In genomic region chr4:152674140-152674539, GRCm38 (mm10) we compare ENCODE assay signal across 12 mouse cellular contexts.
A peak's percentile ranks its signal among the peaks of the same experiment; 100 is the strongest.
DNase-seq lines count a peak whose midpoint lies in the region; ATAC-seq and TF ChIP-seq lines count a peak whose summit lies in the region.
"Had no signal": no experiment of that assay in that cellular context is flagged by ENCODE, and none has a peak within 500 bp of the region (broad histone marks: within the 10 kb centered on the region; RNA-seq: fewer than 3 reads in every experiment).

No protein-coding gene starts in this region.

- H3K36me3 ChIP-seq in forebrain, embryonic 11.5 days (ENCODE audit: control insufficient read depth, insufficient read depth, low read length), result no peaks in the 10 kb centered on the region
- H3K36me3 ChIP-seq in hindbrain, embryonic 15.5 days, result no peaks in the 10 kb centered on the region
- H3K36me3 ChIP-seq in midbrain, postnatal 0 days (ENCODE audit: insufficient read depth, low read length), result no peaks in the 10 kb centered on the region
- no peaks in the 10 kb centered on the region for H3K36me3 ChIP-seq in liver, postnatal 0 days (replicated peaks; ENCODE audit: insufficient read depth, low read length)

- peak; percentile 68 for DNase-seq in embryo, embryonic 10 days (ENCODE audit: low spot score)
- DNase-seq in forebrain, embryonic 11.5 days (ENCODE audit: low spot score), result no peak
- peak; percentile 52 for DNase-seq in midbrain, postnatal 0 days (ENCODE audit: low spot score)
- no peak for DNase-seq in liver, postnatal 0 days
- no peak for DNase-seq in cerebellum, adult 9-10 months
- DNase-seq in gastrocnemius, postnatal 25 days, result no peak
- DNase-seq: adrenal gland, postnatal 14 days; cerebellum, adult 2 months; kidney, postnatal 25 days had no signal

- H3K27me3 ChIP-seq in forebrain, embryonic 11.5 days (ENCODE audit: control insufficient read depth, insufficient read depth, low read length), result no peaks in the 10 kb centered on the region
- no peaks in the 10 kb centered on the region for H3K27me3 ChIP-seq in hindbrain, embryonic 15.5 days
- no peaks in the 10 kb centered on the region for H3K27me3 ChIP-seq in midbrain, postnatal 0 days (ENCODE audit: insufficient read depth, low read length)
- no peaks in the 10 kb centered on the region for H3K27me3 ChIP-seq in liver, postnatal 0 days (ENCODE audit: insufficient read depth, low read length)
- H3K27me3 ChIP-seq: Patski had no signal

- WGBS in forebrain, embryonic 11.5 days, result 53% methylated on average over 11 of the region's 11 CpGs
- WGBS in hindbrain, embryonic 15.5 days, result 10% methylated on average over 11 of the region's 11 CpGs
- WGBS in midbrain, postnatal 0 days, result 23% methylated on average over 11 of the region's 11 CpGs
- 46% methylated on average over 11 of the region's 11 CpGs for WGBS in liver, postnatal 0 days (ENCODE audit: insufficient replicate concordance)

- H3K4me1 ChIP-seq in forebrain, embryonic 11.5 days (replicated peaks; ENCODE audit: control insufficient read depth, insufficient read depth, low read length), result no peaks in the 10 kb centered on the region
- H3K4me1 ChIP-seq in hindbrain, embryonic 15.5 days (replicated peaks), result peaks cover 19% of the 10 kb centered on the region
- no peaks in the 10 kb centered on the region; the same call in 1 of the 2 replicates for H3K4me1 ChIP-seq in midbrain, postnatal 0 days (ENCODE audit: insufficient read depth, low read length)
- H3K4me1 ChIP-seq in liver, postnatal 0 days (ENCODE audit: insufficient read depth), result no peaks in the 10 kb centered on the region

- no peak overlapping the region for H3K4me3 ChIP-seq in forebrain, embryonic 11.5 days (ENCODE audit: low read depth, low read length)
- no peak overlapping the region for H3K4me3 ChIP-seq in hindbrain, embryonic 15.5 days
- no peak overlapping the region for H3K4me3 ChIP-seq in midbrain, postnatal 0 days (ENCODE audit: low read depth, low read length)
- H3K4me3 ChIP-seq in liver, postnatal 0 days (ENCODE audit: low read depth, low read length), result no peak overlapping the region

- no peak overlapping the region for H3K4me2 ChIP-seq in forebrain, embryonic 11.5 days (ENCODE audit: low read depth, low read length, severe bottlenecking)
- no peak overlapping the region for H3K4me2 ChIP-seq in hindbrain, embryonic 15.5 days
- no peak overlapping the region for H3K4me2 ChIP-seq in midbrain, postnatal 0 days (ENCODE audit: low read depth, low read length, poor library complexity, severe bottlenecking)
- no peak overlapping the region for H3K4me2 ChIP-seq in liver, postnatal 0 days (ENCODE audit: low read depth, low read length)

- no peak for TF ChIP-seq CTCF in midbrain, postnatal 0 days (IDR thresholded peaks at IDR 0.05)
- no peak for TF ChIP-seq CTCF in liver, postnatal 0 days (IDR thresholded peaks at IDR 0.05; ENCODE audit: low read depth)

- H3K27ac ChIP-seq in forebrain, embryonic 11.5 days (ENCODE audit: low read depth, low read length), result no peak overlapping the region
- peak overlapping the region; percentile 36 for H3K27ac ChIP-seq in hindbrain, embryonic 15.5 days (replicated peaks)
- no peak overlapping the region; the same call in 1 of the 2 replicates for H3K27ac ChIP-seq in midbrain, postnatal 0 days (ENCODE audit: low read depth, low read length)
- H3K27ac ChIP-seq in liver, postnatal 0 days (ENCODE audit: low read depth), result no peak overlapping the region
- H3K27ac ChIP-seq: liver, embryonic 14.5 days had no signal

- ATAC-seq in forebrain, embryonic 11.5 days (replicated peaks; ENCODE audit: low FRiP score), result peak; percentile 61; the same call in 1 of the 2 replicates
- peak; percentile 56; the same call in 1 of the 2 replicates for ATAC-seq in hindbrain, embryonic 15.5 days (ENCODE audit: low FRiP score, low read depth)
- ATAC-seq in midbrain, postnatal 0 days (ENCODE audit: low FRiP score), result no peak
- ATAC-seq in liver, postnatal 0 days, result no peak
- ATAC-seq: Patski had no signal

- H3K9me3 ChIP-seq in forebrain, embryonic 11.5 days (ENCODE audit: control insufficient read depth, low read length), result no peaks in the 10 kb centered on the region
- no peaks in the 10 kb centered on the region for H3K9me3 ChIP-seq in hindbrain, embryonic 15.5 days
- H3K9me3 ChIP-seq in midbrain, postnatal 0 days (ENCODE audit: low read length), result no peaks in the 10 kb centered on the region
- H3K9me3 ChIP-seq in liver, postnatal 0 days (ENCODE audit: low read length), result no peaks in the 10 kb centered on the region

- no peak overlapping the region for H3K9ac ChIP-seq in forebrain, embryonic 11.5 days (ENCODE audit: low read length)
- no peak overlapping the region for H3K9ac ChIP-seq in hindbrain, embryonic 15.5 days
- 0 out of 2 replicates have a peak overlapping the region, but pooled peaks have one; percentile 9 for H3K9ac ChIP-seq in midbrain, postnatal 0 days (replicated peaks; ENCODE audit: low read length, poor library complexity, severe bottlenecking)
- H3K9ac ChIP-seq in liver, postnatal 0 days (replicated peaks), result no peak overlapping the region
- H3K9ac ChIP-seq: liver, embryonic 14.5 days had no signal

- TF ChIP-seq EP300 in liver, postnatal 0 days (IDR thresholded peaks at IDR 0.05; ENCODE audit: low read depth), result no peak

Comparison
In these comparisons a context has a peak if more than half of its experiments do, and no peak if none do; other contexts are left out.
1. DNase-seq: peak in embryo, embryonic 10 days (single experiment) and midbrain, postnatal 0 days (single experiment); none in forebrain, embryonic 11.5 days (single experiment), liver, postnatal 0 days (single experiment), cerebellum, adult 9-10 months (single experiment) and gastrocnemius, postnatal 25 days (single experiment).
2. ATAC-seq: peak in forebrain, embryonic 11.5 days (single experiment) and hindbrain, embryonic 15.5 days (single experiment); none in midbrain, postnatal 0 days (single experiment) and liver, postnatal 0 days (single experiment).